Mouse (Mus musculus) hindbrain, embryonic 16.5 days (tissue): Measurements from ENCODE around the gene Klhl12. TPM values are rescaled to one million over a fixed set of nuclear protein-coding genes. Genes with fewer than 3 reads are reported as not detected.
A peak's percentile ranks its signal among the peaks of the same experiment; 100 is the strongest.
"Not testable (repeated sequence)": the region's sequence is repeated elsewhere in the genome, so short reads cannot be mapped to it uniquely, and the experiment has no call there.

Experiments
- ATAC-seq: fragments of 200-750 bp; cut with Nextera tagmentation; 2 replicates; pipeline ENCODE4 v1.8.0; 2017; ENCODE audit warnings: moderate TSS enrichment, moderate library complexity
- H3K27ac ChIP-seq: fragments of 300-500 bp; sonication (generic); 2 replicates; pipeline ENCODE4 v1.5.1; 2014; ENCODE audit warnings: low read depth, mild to moderate bottlenecking, control low read depth, low read length, moderate library complexity
- H3K27me3 ChIP-seq: fragments of 300-500 bp; sonication (generic); replicated peaks from 2 replicates; pipeline ENCODE4 v1.6.1; 2014; ENCODE audit warnings: low read length; ENCODE audit not compliant: control insufficient read depth, insufficient read depth
- H3K36me3 ChIP-seq: fragments of 300-500 bp; sonication (generic); 2 replicates; pipeline ENCODE4 v1.6.1; 2014; ENCODE audit warnings: mild to moderate bottlenecking, low read length, moderate library complexity, mixed read lengths; ENCODE audit not compliant: control insufficient read depth, insufficient read depth
- H3K4me1 ChIP-seq: fragments of 300-500 bp; sonication (generic); 2 replicates; pipeline ENCODE4 v1.6.1; 2014; ENCODE audit warnings: low read depth, low read length; ENCODE audit not compliant: control insufficient read depth, insufficient read depth
- H3K4me2 ChIP-seq: fragments of 300-500 bp; sonication (generic); 2 replicates; pipeline ENCODE4 v1.6.1; 2014; ENCODE audit warnings: mild to moderate bottlenecking, low read length, control low read depth, moderate library complexity
- H3K4me3 ChIP-seq: fragments of 300-500 bp; sonication (generic); 2 replicates; pipeline ENCODE4 v1.5.1; 2014; ENCODE audit warnings: mild to moderate bottlenecking, low read length, control low read depth, moderate library complexity
- H3K9ac ChIP-seq: fragments of 300-500 bp; sonication (generic); 2 replicates; pipeline ENCODE4 v1.6.1; 2014; ENCODE audit warnings: low read depth, mild to moderate bottlenecking, control low read depth, low read length, moderate library complexity
- H3K9me3 ChIP-seq: fragments of 300-500 bp; sonication (generic); 2 replicates; pipeline ENCODE4 v1.6.1; 2014; ENCODE audit warnings: mild to moderate bottlenecking, low read length, moderate library complexity; ENCODE audit not compliant: control insufficient read depth
- WGBS: fragments of 180-500 bp; shearing (Covaris S2); extraction: QIAGEN DNeasy Blood & Tissue Kit; methylation state at CpG from one replicate; pipeline ENCODE4 v1.1.7; 2014; 5-methylcytosine and 5-hydroxymethylcytosine counted together
- polyA plus RNA-seq: library from polyadenylated mRNA; unstranded; fragments of >200 nt; fragmentation: Nextera tagmentation; extraction: Ambion mirVana; gene quantifications from 2 replicates; pipeline ENCODE4 v1.2.1, GENCODE M21; 2015

The Klhl12 gene
- polyA plus RNA-seq, 1 experiment from 2014 or later, result 38.6 TPM

- Histone ChIP-seq H3K27ac (no peak overlapping the region), H3K4me2 (no peak overlapping the region), H3K9ac (no peak overlapping the region), H3K9me3 (no peaks in the 10 kb centered on the region), H3K4me1 (no peaks in the 10 kb centered on the region), H3K36me3 (peaks cover 23% of the 10 kb centered on the region), H3K4me3 (no peak overlapping the region), H3K27me3 (no peaks in the 10 kb centered on the region)
- WGBS, result 96% methylated on average over 8 of the region's 8 CpGs
- ATAC-seq, result no peak
These were observed 50.9 kb downstream of the Klhl12 start for GRCm38 (mm10) chr1:134506201-134506600.

GRCm38 (mm10) chr1:134510018-134510417 lies 54.7 kb downstream of the Klhl12 start:
- no peak for ATAC-seq
- Histone ChIP-seq H3K9me3 (no peaks in the 10 kb centered on the region), H3K4me2 (no peak overlapping the region), H3K36me3 (peaks cover 23% of the 10 kb centered on the region), H3K4me1 (peaks cover 12% of the 10 kb centered on the region), H3K27me3 (peaks cover 1% of the 10 kb centered on the region), H3K4me3 (no peak overlapping the region), H3K27ac (no peak overlapping the region), H3K9ac (no peak overlapping the region)
- 65% methylated on average over 7 of the region's 7 CpGs for WGBS

- Histone ChIP-seq H3K36me3 (peaks cover 10% of the 10 kb centered on the region), H3K27ac (no peak overlapping the region), H3K27me3 (peaks cover 3% of the 10 kb centered on the region), H3K4me3 (no peak overlapping the region), H3K4me2 (no peak overlapping the region), H3K9ac (no peak overlapping the region), H3K4me1 (peaks cover 12% of the 10 kb centered on the region), H3K9me3 (no peaks in the 10 kb centered on the region)
- ATAC-seq, result no peak
- 47% methylated on average over 4 of the region's 4 CpGs for WGBS
These were observed 56.9 kb downstream of the Klhl12 start for GRCm38 (mm10) chr1:134512183-134512582.

GRCm38 (mm10) chr1:134512584-134512983 lies 57.3 kb downstream of the Klhl12 start:
- Histone ChIP-seq H3K4me3 (no peak overlapping the region; the same call in 1 of the 2 replicates), H3K36me3 (peaks cover 7% of the 10 kb centered on the region), H3K9ac (no peak overlapping the region), H3K27me3 (peaks cover 3% of the 10 kb centered on the region), H3K4me2 (peak overlapping the region; percentile 84; the same call in 1 of the 2 replicates), H3K9me3 (no peaks in the 10 kb centered on the region), H3K4me1 (peaks cover 12% of the 10 kb centered on the region), H3K27ac (no peak overlapping the region)
- 48% methylated on average over 6 of the region's 6 CpGs for WGBS
- ATAC-seq, result no peak

GRCm38 (mm10) chr1:134513312-134513860 lies 58.1 kb downstream of the Klhl12 start:
- peak; percentile 56 for ATAC-seq
- Histone ChIP-seq H3K9ac (peak overlapping the region; percentile 67), H3K4me1 (peaks cover 12% of the 10 kb centered on the region), H3K4me3 (peak overlapping the region; percentile 43), H3K27ac (no peak overlapping the region), H3K9me3 (no peaks in the 10 kb centered on the region), H3K27me3 (peaks cover 3% of the 10 kb centered on the region), H3K36me3 (peaks cover under 1% of the 10 kb centered on the region; the same call in 1 of the 2 replicates), H3K4me2 (peak overlapping the region; percentile 84)
- 2% methylated on average over 34 of the region's 38 CpGs for WGBS

GRCm38 (mm10) chr1:134513876-134514590 lies 58.7 kb downstream of the Klhl12 start:
- H3K4me3 ChIP-seq, result peak overlapping the region; percentile 43
- no peak overlapping the region; the same call in 1 of the 2 replicates for H3K9ac ChIP-seq

GRCm38 (mm10) chr1:134515891-134516290 lies 60.6 kb downstream of the Klhl12 start:
- H3K9me3 ChIP-seq, result no peaks in the 10 kb centered on the region
- no peak for ATAC-seq
- peaks cover 12% of the 10 kb centered on the region for H3K4me1 ChIP-seq
- H3K27me3 ChIP-seq, result peaks cover 3% of the 10 kb centered on the region
- no peak overlapping the region for H3K27ac ChIP-seq
- WGBS, result 73% methylated on average over 2 of the region's 2 CpGs
- no peak overlapping the region for H3K9ac ChIP-seq
- no peak overlapping the region for H3K4me2 ChIP-seq
- H3K4me3 ChIP-seq, result no peak overlapping the region
- H3K36me3 ChIP-seq, result no peaks in the 10 kb centered on the region

More at GRCm38 (mm10) chr1:134513876-134514590, 58.7 kb downstream of the Klhl12 start:
- Histone ChIP-seq H3K36me3 (no peaks in the 10 kb centered on the region), H3K4me1 (peaks cover 12% of the 10 kb centered on the region), H3K4me2 (peak overlapping the region; percentile 84), H3K27ac (no peak overlapping the region), H3K27me3 (peaks cover 3% of the 10 kb centered on the region), H3K9me3 (no peaks in the 10 kb centered on the region)
- WGBS, result 45% methylated on average over 16 of the region's 16 CpGs
- no peak for ATAC-seq

GRCm38 (mm10) chr1:134516491-134517198 lies 61.3 kb downstream of the Klhl12 start:
- peaks cover 12% of the 10 kb centered on the region for H3K4me1 ChIP-seq
- no peaks in the 10 kb centered on the region for H3K36me3 ChIP-seq
- H3K9ac ChIP-seq, result no peak overlapping the region
- no peak overlapping the region; the same call in 1 of the 2 replicates for H3K27ac ChIP-seq
- peak; percentile 21; the same call in 1 of the 2 replicates for ATAC-seq
- H3K4me2 ChIP-seq, result no peak overlapping the region
- no peaks in the 10 kb centered on the region for H3K9me3 ChIP-seq
- H3K4me3 ChIP-seq, result no peak overlapping the region
- H3K27me3 ChIP-seq, result peaks cover 3% of the 10 kb centered on the region
- WGBS, result 26% methylated on average over 4 of the region's 4 CpGs

GRCm38 (mm10) chr1:134517841-134518240 lies 62.5 kb downstream of the Klhl12 start:
- H3K4me1 ChIP-seq, H3K27ac ChIP-seq, ATAC-seq, H3K9ac ChIP-seq, H3K4me2 ChIP-seq, H3K9me3 ChIP-seq, H3K27me3 ChIP-seq, H3K36me3 ChIP-seq, H3K4me3 ChIP-seq: not testable (repeated sequence)
- WGBS, result 98% methylated on average over 10 of the region's 14 CpGs
